In the genomic region with DNA sequence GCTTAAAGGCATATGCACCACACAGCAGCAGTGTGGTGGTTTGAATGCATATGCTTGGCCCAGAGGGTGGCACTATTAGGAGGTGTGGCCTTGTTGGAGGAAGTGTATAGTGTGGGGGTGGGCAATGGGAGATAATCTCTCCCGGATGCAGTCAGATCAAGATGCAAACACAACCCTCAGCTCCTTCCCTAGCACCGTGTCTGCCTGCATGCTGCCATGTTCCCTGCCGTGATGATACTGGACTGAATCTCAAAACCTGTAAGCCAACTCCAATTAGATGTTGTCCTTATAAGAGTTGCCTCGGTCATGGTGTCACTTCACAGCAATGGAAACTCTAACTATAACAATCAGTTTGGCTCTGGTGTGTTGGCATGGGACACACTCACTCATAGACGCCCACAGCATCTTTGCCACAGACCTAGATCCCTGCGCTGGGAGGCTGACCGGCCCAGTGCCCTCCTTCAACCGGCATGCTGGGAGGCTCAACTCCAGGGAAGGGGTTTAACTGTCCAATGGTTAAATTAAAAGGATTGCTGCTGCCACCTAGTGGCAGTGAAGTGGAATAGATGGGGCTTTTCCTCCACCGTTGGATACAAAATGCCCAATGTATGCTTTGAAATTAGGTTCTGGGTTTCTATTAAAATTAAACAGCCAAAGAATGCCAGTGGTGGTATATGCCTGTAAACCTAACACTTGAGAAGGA, we compare ENCODE assay signal across 10 mouse cellular contexts. TPM values are rescaled to one million over a fixed set of nuclear protein-coding genes. Genes with fewer than 3 reads are reported as not detected.
DNase-seq lines count a peak whose midpoint lies in the region; ATAC-seq and TF ChIP-seq lines count a peak whose summit lies in the region.
"Had no signal": no experiment of that assay in that cellular context is flagged by ENCODE, and none has a peak within 500 bp of the region (broad histone marks: within the 10 kb centered on the region; RNA-seq: fewer than 3 reads in every experiment).

No protein-coding gene starts in this region.

- intact Hi-C loops in heart, adult 2 months (cut with DNase I): loop anchor here (2.0 to 10.0 kb wide), 4 partner anchors 104 to 440 kb away; a partner anchor contains a TSS

- no peak overlapping the region for H3K9ac ChIP-seq in heart, adult 2 months (ENCODE audit: low read depth, low read length)
- no peak overlapping the region for H3K9ac ChIP-seq in limb, embryonic 14.5 days (ENCODE audit: low read depth, low read length, severe bottlenecking)

- no peak for DNase-seq in heart, adult 2 months
- no peak for DNase-seq in heart, embryonic 10.5 days (ENCODE audit: low spot score)
- DNase-seq in 3T3-L1 (ENCODE audit: low read depth, low spot score) (peak; percentile 61), NIH3T3 (ENCODE audit: low read depth) (peak; percentile 78)
- peak; percentile 68 for DNase-seq in embryo, embryonic 10 days (ENCODE audit: low spot score)
- peak; percentile 47 for DNase-seq in limb, embryonic 14.5 days (ENCODE audit: low spot score)
- no peak for DNase-seq in urinary bladder, postnatal 14 days (ENCODE audit: low spot score)

- TF ChIP-seq POLR2A in heart, adult 2 months (IDR thresholded peaks at IDR 0.05; ENCODE audit: insufficient read depth, low read depth, low read length): no peak
- no peak for TF ChIP-seq POLR2A in limb, embryonic 14.5 days (IDR thresholded peaks at IDR 0.05; ENCODE audit: borderline replicate concordance, extremely low read depth, insufficient read depth, insufficient read length)

- no peak for TF ChIP-seq EP300 in heart, adult 2 months (IDR thresholded peaks at IDR 0.05; ENCODE audit: insufficient read depth, low read depth, low read length)

- no peaks in the 10 kb centered on the region for H3K79me2 ChIP-seq in heart, adult 2 months (replicated peaks; ENCODE audit: control insufficient read depth, insufficient read depth, low read length)

- H3K27me3 ChIP-seq in heart, adult 2 months (ENCODE audit: control insufficient read depth, insufficient read depth, low read length): no peaks in the 10 kb centered on the region
- H3K27me3 ChIP-seq in heart, embryonic 10.5 days (ENCODE audit: insufficient read depth, poor library complexity, severe bottlenecking): peaks cover 4% of the 10 kb centered on the region; the same call in 1 of the 2 replicates
- H3K27me3 ChIP-seq in limb, embryonic 14.5 days (ENCODE audit: control insufficient read depth, insufficient read depth, low read length): no peaks in the 10 kb centered on the region

- H3K4me1 ChIP-seq in heart, adult 2 months (ENCODE audit: control insufficient read depth, insufficient read depth, low read length): peaks cover 1% of the 10 kb centered on the region; the same call in 1 of the 2 replicates
- peaks cover 8% of the 10 kb centered on the region; the same call in 1 of the 2 replicates for H3K4me1 ChIP-seq in heart, embryonic 10.5 days
- H3K4me1 ChIP-seq in limb, embryonic 14.5 days (ENCODE audit: control insufficient read depth, insufficient read depth, low read length): no peaks in the 10 kb centered on the region

- H3K4me3 ChIP-seq in heart, adult 2 months: no peak overlapping the region
- no peak overlapping the region for H3K4me3 ChIP-seq in heart, embryonic 10.5 days
- no peak overlapping the region for H3K4me3 ChIP-seq in limb, embryonic 14.5 days (replicated peaks; ENCODE audit: low read length)

- H3K9me3 ChIP-seq in heart, embryonic 10.5 days: no peaks in the 10 kb centered on the region
- H3K9me3 ChIP-seq in limb, embryonic 14.5 days (ENCODE audit: control insufficient read depth, low read length): no peaks in the 10 kb centered on the region

- peaks cover 3% of the 10 kb centered on the region for H3K36me3 ChIP-seq in heart, adult 2 months (ENCODE audit: control insufficient read depth, insufficient read depth, low read length)
- no peaks in the 10 kb centered on the region for H3K36me3 ChIP-seq in heart, embryonic 10.5 days
- no peaks in the 10 kb centered on the region; the same call in 1 of the 2 replicates for H3K36me3 ChIP-seq in limb, embryonic 14.5 days (ENCODE audit: control insufficient read depth, insufficient read depth, low read length)

- H3K27ac ChIP-seq in heart, adult 2 months: no peak overlapping the region
- no peak overlapping the region for H3K27ac ChIP-seq in heart, embryonic 10.5 days
- no peak overlapping the region for H3K27ac ChIP-seq in limb, embryonic 14.5 days (replicated peaks; ENCODE audit: low read depth, low read length)

- 24% methylated on average over 9 of the region's 9 CpGs for WGBS in heart, adult 2 months
- 29% methylated on average over 9 of the region's 9 CpGs for WGBS in heart, embryonic 10.5 days
- WGBS in limb, embryonic 14.5 days: 30% methylated on average over 9 of the region's 9 CpGs

- H3K4me2 ChIP-seq in limb, embryonic 14.5 days (replicated peaks; ENCODE audit: low read depth, low read length, severe bottlenecking): no peak overlapping the region

- peak; percentile 95 for TF ChIP-seq CTCF in heart, adult 2 months (IDR thresholded peaks at IDR 0.05)

- ATAC-seq in limb, embryonic 14.5 days (ENCODE audit: low FRiP score, low read depth): no peak
- ATAC-seq in neutrophil, adult 5-6 weeks (ENCODE audit: extremely low read depth, insufficient number of reproducible peaks, low FRiP score, poor library complexity, severe bottlenecking): peak; percentile 14; the same call in 1 of the 2 replicates

RNA-seq across cellular contexts. Expression of a gene that starts 2.5 kb away (rescaled TPM):
- 100 to 1,000 TPM; 299 to 358 TPM for total RNA-seq in heart, adult 2 months (2021)
- 467 and 472 TPM in 2 replicates for polyA plus RNA-seq in heart, adult 2 months (2012; rRNA removed)
- polyA plus RNA-seq in heart, embryonic 10.5 days (2016; fragmentation: Nextera tagmentation; extraction: Ambion mirVana): 114 and 151 TPM in 2 replicates
- polyA plus RNA-seq in limb, embryonic 14.5 days (2012; rRNA removed): 185 and 268 TPM in 2 replicates
- 212 and 230 TPM in 2 replicates for polyA plus RNA-seq in limb, embryonic 14.5 days (2014; fragmentation: Nextera tagmentation; extraction: Ambion mirVana)
- 201 and 229 TPM in 2 replicates for total RNA-seq in neutrophil, adult 5-6 weeks (2017)

RNA-seq across cellular contexts. Expression of a gene that starts 30.7 kb away (rescaled TPM):
- 1 to 10 TPM in 1 of 2 experiments, under 1 TPM in 1; 0.39 to 1.2 TPM for total RNA-seq in heart, adult 2 months (2021)
- 0.85 and 1.7 TPM in 2 replicates for polyA plus RNA-seq in heart, adult 2 months (2012; rRNA removed)
- 2.2 and 3.5 TPM in 2 replicates for polyA plus RNA-seq in heart, embryonic 10.5 days (2016; fragmentation: Nextera tagmentation; extraction: Ambion mirVana)
- 0.84 and 1.1 TPM in 2 replicates for polyA plus RNA-seq in limb, embryonic 14.5 days (2012; rRNA removed)
- 0.54 and 0.69 TPM in 2 replicates for polyA plus RNA-seq in limb, embryonic 14.5 days (2014; fragmentation: Nextera tagmentation; extraction: Ambion mirVana)
- 60.2 and 66.9 TPM in 2 replicates for total RNA-seq in neutrophil, adult 5-6 weeks (2017)

RNA-seq across cellular contexts. Expression of a gene that starts 30.8 kb away (rescaled TPM):
- not detected for total RNA-seq in heart, adult 2 months (2021)
- polyA plus RNA-seq in heart, adult 2 months (2012; rRNA removed): not detected in 2 replicates
- polyA plus RNA-seq in heart, embryonic 10.5 days (2016; fragmentation: Nextera tagmentation; extraction: Ambion mirVana): not detected in 2 replicates
- 0.06 and 0.09 TPM in 2 replicates for polyA plus RNA-seq in limb, embryonic 14.5 days (2012; rRNA removed)
- polyA plus RNA-seq in limb, embryonic 14.5 days (2014; fragmentation: Nextera tagmentation; extraction: Ambion mirVana): not detected in 2 replicates
- total RNA-seq in neutrophil, adult 5-6 weeks (2017): not detected in 2 replicates
- total RNA-seq: left cerebral cortex, postnatal 14 days had no signal
- polyA plus RNA-seq: stomach, embryonic 14.5 days had no signal

Comparison
In these comparisons a context has a peak if more than half of its experiments do, and no peak if none do; other contexts are left out.
1. DNase-seq: peak in 3T3-L1 (single experiment), NIH3T3 (single experiment), embryo, embryonic 10 days (single experiment) and limb, embryonic 14.5 days (single experiment); none in heart, adult 2 months (0 of 2), heart, embryonic 10.5 days (single experiment) and urinary bladder, postnatal 14 days (single experiment).